Mouse (Mus musculus) liver, embryonic 14.5 days (tissue): ENCODE results near the gene Ankfy1. TPM values are rescaled to one million over a fixed set of nuclear protein-coding genes. Genes with fewer than 3 reads are reported as not detected.
"Not testable (repeated sequence)": the region's sequence is repeated elsewhere in the genome, so short reads cannot be mapped to it uniquely, and the experiment has no call there.

Source experiments
- ATAC-seq: fragments of 200-750 bp; cut with Nextera tagmentation; 2 replicates; pipeline ENCODE4 v1.8.0; 2017; ENCODE audit warnings: moderate number of reproducible peaks, mild to moderate bottlenecking, moderate library complexity; ENCODE audit not compliant: insufficient read depth
- DNase-seq, 3 experiments: peaks; one replicate each; pipeline ENCODE4 v3.0.0-alpha.2; 2012 to 2013; ENCODE audit warnings: low read depth in 3 of 3, low spot score in 3 of 3
- H3K27ac ChIP-seq: fragments of 300-500 bp; sonication (generic); 2 replicates; pipeline ENCODE4 v1.5.1; 2014; ENCODE audit warnings: moderate library complexity, mild to moderate bottlenecking, control low read depth, inconsistent platforms
- H3K27me3 ChIP-seq: fragments of 300-500 bp; sonication (generic); 2 replicates; pipeline ENCODE4 v1.6.1; 2014; ENCODE audit warnings: mild to moderate bottlenecking, low read length, moderate library complexity; ENCODE audit not compliant: control insufficient read depth, insufficient read depth
- H3K36me3 ChIP-seq: fragments of 300-500 bp; sonication (generic); replicated peaks from 2 replicates; pipeline ENCODE4 v1.6.1; 2014; ENCODE audit warnings: low read depth; ENCODE audit not compliant: control insufficient read depth, insufficient read depth
- H3K4me1 ChIP-seq, 2 experiments: fragments of 200-500 bp in 1 of 2; fragments of 300-500 bp in 1 of 2; sonication (generic) in 1 of 2; replicated peaks; 2 replicates each; pipeline ENCODE4 v1.6.1; 2012 to 2014; ENCODE audit warnings: antibody characterized with exemption in 1 of 2, inconsistent platforms in 1 of 2, low read length in 1 of 2; ENCODE audit not compliant: control insufficient read depth in 2 of 2, insufficient read depth in 2 of 2
- H3K4me2 ChIP-seq: fragments of 300-500 bp; sonication (generic); 2 replicates; pipeline ENCODE4 v1.6.1; 2014; ENCODE audit warnings: low read depth, mild to moderate bottlenecking, control low read depth, moderate library complexity
- H3K4me3 ChIP-seq, 2 experiments: fragments of 200-500 bp in 1 of 2; fragments of 300-500 bp in 1 of 2; sonication (generic) in 1 of 2; 2 replicates each; pipeline ENCODE4 v1.5.1; 2012 to 2014; ENCODE audit warnings: low read depth in 2 of 2, low read length in 2 of 2, mild to moderate bottlenecking in 2 of 2, control low read depth in 1 of 2, inconsistent platforms in 1 of 2, moderate library complexity in 1 of 2; ENCODE audit not compliant: insufficient read depth in 1 of 2
- H3K9ac ChIP-seq: fragments of 300-500 bp; sonication (generic); replicated peaks from 2 replicates; pipeline ENCODE4 v1.6.1; 2014; ENCODE audit warnings: mild to moderate bottlenecking, control low read depth, moderate library complexity
- H3K9me3 ChIP-seq: fragments of 300-500 bp; sonication (generic); 2 replicates; pipeline ENCODE4 v1.6.1; 2016; ENCODE audit warnings: low read length, mixed read lengths; ENCODE audit not compliant: control insufficient read depth
- CTCF ChIP-seq: IDR thresholded peaks from 2 replicates; pipeline ENCODE4 v1.5.1; 2016; ENCODE audit warnings: antibody characterized with exemption, low read depth, control low read depth
- EP300 ChIP-seq: IDR thresholded peaks from 2 replicates; pipeline ENCODE4 v1.6.1; 2016; ENCODE audit warnings: antibody characterized with exemption, low read depth
- whole genome bisulfite sequencing: fragments of 180-500 bp; shearing (Covaris S2); extraction: QIAGEN DNeasy Blood & Tissue Kit; methylation state at CpG from one replicate; pipeline ENCODE4 v1.1.7; 2014; ENCODE audit not compliant: insufficient replicate concordance; 5-methylcytosine and 5-hydroxymethylcytosine counted together
- polyA plus RNA-seq, 2 experiments: library from polyadenylated mRNA; depleted of rRNA in 1 of 2; stranded (reverse) in 1 of 2; unstranded in 1 of 2; fragments of >200 nt; fragmentation: Nextera tagmentation in 1 of 2; extraction: Ambion mirVana in 1 of 2; gene quantifications; 2 replicates each; pipeline versions ENCODE4 v1.2.1 to v1.2.3; 2012 to 2014

The Ankfy1 gene
- polyA plus RNA-seq, 2 experiments = 10.5 to 11.9 TPM

DNA sequence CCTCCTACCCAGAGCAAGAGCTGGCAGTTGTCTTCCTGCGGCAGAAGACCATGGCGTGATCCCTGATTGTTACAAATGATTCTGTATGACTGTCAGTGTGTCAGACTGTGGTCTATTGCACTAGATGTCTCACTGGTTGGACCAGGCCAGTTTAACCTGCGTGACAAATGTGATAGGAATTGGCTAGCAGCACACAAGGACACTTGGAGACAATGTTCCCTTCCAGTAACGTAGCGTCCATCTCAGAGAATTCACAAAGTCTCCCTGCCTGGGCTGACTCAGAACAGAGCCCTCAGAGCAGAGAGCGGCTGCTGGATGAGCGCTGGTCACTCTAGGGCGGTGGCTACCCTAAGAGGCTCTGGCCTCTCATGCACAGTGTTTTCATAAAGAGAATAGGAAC, 77.9 kb downstream of the Ankfy1 start:
- Histone ChIP-seq H3K9me3 (no peaks in the 10 kb centered on the region), H3K4me3 (no peak overlapping the region), H3K27ac (no peak overlapping the region), H3K36me3 (peaks cover 19% of the 10 kb centered on the region), H3K4me1 (no peaks in the 10 kb centered on the region), H3K4me2 (no peak overlapping the region), H3K27me3 (no peaks in the 10 kb centered on the region), H3K9ac (no peak overlapping the region)
- no peak for TF ChIP-seq EP300
- no peak for TF ChIP-seq CTCF
- ATAC-seq (no peak), DNase-seq (no peak)
- WGBS = 90% methylated on average over 8 of the region's 8 CpGs

DNA sequence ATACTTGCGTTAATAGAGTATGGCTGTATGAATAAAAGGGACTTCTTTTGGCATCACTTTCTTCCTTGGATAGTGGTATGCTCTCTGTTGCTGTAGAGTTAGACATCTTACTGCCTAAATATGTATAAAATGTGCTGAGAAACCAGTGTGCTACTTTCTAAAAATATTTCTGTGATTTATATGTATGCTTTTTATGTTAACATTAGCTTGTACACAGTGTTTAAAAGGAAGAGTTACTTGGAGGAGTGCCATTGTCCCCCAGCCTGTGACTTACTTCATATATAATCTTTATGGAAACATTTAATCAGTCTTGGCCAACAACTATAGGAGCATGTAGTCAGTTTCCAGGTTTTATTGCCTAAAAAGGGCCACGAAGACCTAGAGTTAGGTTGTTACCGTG, 79.3 kb downstream of the Ankfy1 start:
- no peaks in the 10 kb centered on the region for H3K4me1 ChIP-seq
- DNase-seq = no peak
- 86% methylated on average over 3 of the region's 3 CpGs for WGBS
- no peak overlapping the region for H3K4me2 ChIP-seq
- ATAC-seq = no peak
- peaks cover 12% of the 10 kb centered on the region for H3K36me3 ChIP-seq
- H3K27me3 ChIP-seq = no peaks in the 10 kb centered on the region
- H3K9ac ChIP-seq = no peak overlapping the region
- no peak overlapping the region for H3K27ac ChIP-seq
- TF ChIP-seq EP300 (no peak), CTCF (no peak)
- H3K4me3 ChIP-seq = no peak overlapping the region
- H3K9me3 ChIP-seq = no peaks in the 10 kb centered on the region

DNA sequence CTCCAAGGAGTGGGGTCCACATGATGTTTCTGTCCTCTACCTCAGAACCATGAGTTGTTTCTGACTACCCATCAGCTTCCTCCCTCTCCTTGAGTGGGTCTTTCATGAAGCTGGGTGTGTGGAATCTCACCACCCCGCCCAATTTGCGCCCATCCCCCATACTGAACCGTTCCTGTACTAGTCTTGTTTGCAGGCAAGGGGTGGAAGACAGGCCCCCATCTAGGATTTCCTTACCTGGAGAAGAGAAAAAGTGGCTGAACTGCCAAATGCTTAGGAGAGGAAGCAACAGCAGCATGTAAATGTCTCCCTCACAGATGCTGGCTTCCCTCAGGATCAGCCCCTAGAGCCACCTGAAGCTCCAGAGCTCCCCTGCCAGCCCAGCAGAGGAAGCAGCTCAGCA, 80.5 kb downstream of the Ankfy1 start:
- no peak overlapping the region for H3K4me2 ChIP-seq
- no peaks in the 10 kb centered on the region for H3K9me3 ChIP-seq
- H3K27me3 ChIP-seq = no peaks in the 10 kb centered on the region
- H3K4me1 ChIP-seq = no peaks in the 10 kb centered on the region
- no peak overlapping the region for H3K4me3 ChIP-seq
- no peak overlapping the region for H3K9ac ChIP-seq
- H3K36me3 ChIP-seq = peaks cover 12% of the 10 kb centered on the region
- TF ChIP-seq CTCF = no peak
- no peak for TF ChIP-seq EP300
- WGBS = 80% methylated on average over 3 of the region's 3 CpGs
- no peak overlapping the region for H3K27ac ChIP-seq
- no peak for DNase-seq
- no peak for ATAC-seq

DNA sequence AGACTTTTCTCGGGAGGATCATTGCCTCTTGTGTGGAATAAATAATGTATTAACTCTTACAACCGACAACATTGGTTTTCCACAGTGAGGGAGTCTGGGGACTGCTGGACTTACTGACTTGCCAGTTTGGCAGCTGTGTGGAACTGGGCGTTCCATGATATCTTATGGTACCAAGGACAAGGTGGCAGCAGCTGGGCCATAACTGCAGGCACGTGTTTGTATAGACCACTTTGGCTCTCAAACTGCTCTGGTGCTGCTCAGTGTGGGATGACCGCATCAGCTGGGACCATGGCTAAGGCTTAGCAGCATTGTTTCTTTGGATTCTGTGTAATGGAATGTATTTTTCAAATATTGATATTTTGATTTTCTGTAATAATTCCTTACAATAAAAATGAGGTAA, 81.0 kb downstream of the Ankfy1 start:
- H3K4me1 ChIP-seq = no peaks in the 10 kb centered on the region
- DNase-seq (no peak), ATAC-seq (no peak)
- H3K36me3 ChIP-seq = peaks cover 12% of the 10 kb centered on the region
- no peak overlapping the region for H3K27ac ChIP-seq
- 81% methylated on average over 5 of the region's 5 CpGs for WGBS
- no peak overlapping the region for H3K4me2 ChIP-seq
- H3K4me3 ChIP-seq = no peak overlapping the region
- TF ChIP-seq CTCF = no peak
- no peak for TF ChIP-seq EP300
- H3K9me3 ChIP-seq = no peaks in the 10 kb centered on the region
- H3K9ac ChIP-seq = no peak overlapping the region
- no peaks in the 10 kb centered on the region for H3K27me3 ChIP-seq

DNA sequence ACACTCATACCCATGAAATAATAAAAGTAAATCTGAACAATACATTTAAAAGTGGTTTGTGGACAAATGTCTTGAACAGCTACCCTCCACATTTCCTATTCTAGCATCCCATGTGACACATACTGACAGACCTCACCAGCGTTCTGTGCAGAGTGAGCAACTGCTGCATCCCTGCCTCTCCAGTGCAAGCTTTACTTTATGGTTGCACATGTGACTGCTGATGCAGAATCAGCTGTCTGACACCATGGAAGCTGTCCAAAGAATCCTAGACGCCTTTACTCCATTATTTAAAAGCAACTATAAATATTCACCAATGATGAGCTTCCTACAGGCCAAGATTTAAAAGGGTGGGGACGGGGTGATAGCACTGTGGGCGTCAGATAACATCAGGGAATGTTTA, 81.7 kb downstream of the Ankfy1 start:
- no peak overlapping the region for H3K4me3 ChIP-seq
- H3K36me3 ChIP-seq = peaks cover 12% of the 10 kb centered on the region
- H3K27me3 ChIP-seq = no peaks in the 10 kb centered on the region
- H3K27ac ChIP-seq = no peak overlapping the region
- no peak overlapping the region for H3K4me2 ChIP-seq
- WGBS = 64% methylated on average over 4 of the region's 4 CpGs
- no peaks in the 10 kb centered on the region for H3K9me3 ChIP-seq
- DNase-seq (no peak), ATAC-seq (no peak)
- no peak overlapping the region for H3K9ac ChIP-seq
- TF ChIP-seq CTCF (no peak), EP300 (no peak)
- no peaks in the 10 kb centered on the region for H3K4me1 ChIP-seq

DNA sequence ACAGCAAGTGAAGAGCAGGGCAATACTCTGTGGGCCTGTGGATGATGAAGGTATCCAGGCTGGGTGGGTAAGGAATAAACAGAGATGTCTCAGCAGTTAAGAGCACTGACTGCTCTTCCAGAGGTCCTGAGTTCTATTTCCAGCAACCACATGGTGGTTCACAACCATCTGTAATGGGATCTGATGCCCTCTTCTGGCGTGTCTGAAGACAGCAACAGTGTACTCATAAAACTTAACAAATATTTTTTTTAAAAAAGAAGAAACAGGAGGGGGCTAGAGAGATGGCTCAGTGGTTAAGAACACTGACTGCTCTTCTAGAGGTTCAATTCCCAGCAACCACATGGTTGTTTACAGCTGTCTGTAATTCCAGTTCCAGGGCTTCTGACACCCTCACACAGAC, 82.8 kb downstream of the Ankfy1 start:
- not testable (repeated sequence) for H3K4me2 ChIP-seq, H3K9me3 ChIP-seq, H3K4me3 ChIP-seq, H3K9ac ChIP-seq, H3K4me1 ChIP-seq, DNase-seq, H3K27me3 ChIP-seq, H3K36me3 ChIP-seq, H3K27ac ChIP-seq, ATAC-seq
- WGBS = 26% methylated on average over 1 of the region's 1 CpGs
- peak; percentile 29; the same call in 1 of the 2 replicates for TF ChIP-seq CTCF
